Mouse (Mus musculus) ES-E14 (cell line): ENCODE results near the gene Atg9b. TPM values are rescaled to one million over a fixed set of nuclear protein-coding genes. Genes with fewer than 3 reads are reported as not detected.

Experiments used
- DNase-seq: peaks from one replicate; pipeline ENCODE4 v3.0.0-alpha.2; 2013; ENCODE audit warnings: low read depth, low spot score
- H3K27ac ChIP-seq: 2 replicates; pipeline ENCODE4 v1.5.1; 2012; ENCODE audit warnings: low read depth, mild to moderate bottlenecking, low read length, moderate library complexity, mixed read lengths; ENCODE audit not compliant: poor library complexity, insufficient read depth, severe bottlenecking
- H3K36me3 ChIP-seq: 2 replicates; pipeline ENCODE4 v1.6.1; 2012; ENCODE audit warnings: mild to moderate bottlenecking, low read length, moderate library complexity, mixed read lengths; ENCODE audit not compliant: control insufficient read depth, poor library complexity, insufficient read depth, severe bottlenecking
- H3K4me1 ChIP-seq, 2 experiments: fragments of 150-350 bp in 1 of 2; sonication (generic) in 1 of 2; 2 replicates each; pipeline ENCODE4 v1.6.1; 2012; ENCODE audit warnings: low read length in 2 of 2, mild to moderate bottlenecking in 1 of 2, mixed read lengths in 1 of 2; ENCODE audit not compliant: control insufficient read depth in 2 of 2, insufficient read depth in 2 of 2, poor library complexity in 1 of 2
- H3K4me3 ChIP-seq, 2 experiments: fragments of 150-350 bp in 1 of 2; sonication (generic) in 1 of 2; 2 replicates each; pipeline ENCODE4 v1.5.1; 2012; ENCODE audit warnings: low read length in 2 of 2, low read depth in 1 of 2, mild to moderate bottlenecking in 1 of 2, mixed read lengths in 1 of 2; ENCODE audit not compliant: insufficient read depth in 1 of 2, poor library complexity in 1 of 2, severe bottlenecking in 1 of 2
- H3K9ac ChIP-seq: 2 replicates; pipeline ENCODE4 v1.6.1; 2012; ENCODE audit warnings: low read depth, mild to moderate bottlenecking, low read length, mixed read lengths; ENCODE audit not compliant: poor library complexity, insufficient read depth, severe bottlenecking
- H3K9me3 ChIP-seq: fragments of 150-350 bp; sonication (generic); 2 replicates; pipeline ENCODE4 v1.6.1; 2012; ENCODE audit warnings: low read depth, mild to moderate bottlenecking, low read length; ENCODE audit not compliant: control insufficient read depth, insufficient read depth
- CHD2 ChIP-seq: IDR thresholded peaks from 2 replicates; pipeline ENCODE4 v1.6.1; 2014; ENCODE audit warnings: mild to moderate bottlenecking, low read depth, low read length, inconsistent platforms
- HCFC1 ChIP-seq: IDR thresholded peaks from 2 replicates; pipeline ENCODE4 v1.6.1; 2012; ENCODE audit warnings: low read length, inconsistent platforms, borderline replicate concordance; ENCODE audit not compliant: insufficient read depth
- MAFK ChIP-seq: IDR thresholded peaks from 2 replicates; pipeline ENCODE4 v1.6.1; 2014; ENCODE audit warnings: mild to moderate bottlenecking, low read depth, low read length, inconsistent platforms; ENCODE audit not compliant: insufficient read depth
- ZC3H11A ChIP-seq: IDR thresholded peaks from 2 replicates; pipeline ENCODE4 v1.6.1; 2012; ENCODE audit warnings: low read depth, mild to moderate bottlenecking, inconsistent platforms, low read length, borderline replicate concordance
- ZNF384 ChIP-seq: IDR thresholded peaks from 2 replicates; pipeline ENCODE4 v1.6.1; 2012; ENCODE audit warnings: low read depth, low read length, inconsistent platforms
- in situ Hi-C, 2 experiments: fragments of 600-800 bp; cut with MboI; formaldehyde crosslinking; loops; one replicate each; pipeline ENCODE4 v1.15.1; 2025; ENCODE audit warnings: low sequenced_read_pairs in 2 of 2, inconsistent platforms in 1 of 2; ENCODE audit not compliant: unreplicated experiment in 2 of 2
- total RNA-seq: library from RNA; depleted of rRNA; stranded (reverse); fragments of 300-350 nt; gene quantifications from 2 replicates; pipeline ENCODE4 v1.2.3, GENCODE M21; 2012

The Atg9b gene
- total RNA-seq, 1 experiment: 3.7 TPM

GRCm38 (mm10) chr5:24383026-24383859 is 8.7 kb downstream of the Atg9b start:
- peak overlapping the region; percentile 67 for H3K9ac ChIP-seq
- peak overlapping the region; percentile 45 to 52 for H3K4me3 ChIP-seq
- peak; percentile 95 for DNase-seq
- peak overlapping the region; percentile 51; the same call in 1 of the 2 replicates for H3K27ac ChIP-seq
- no peaks in the 10 kb centered on the region for H3K36me3 ChIP-seq
- no peaks in the 10 kb centered on the region for H3K9me3 ChIP-seq
- TF ChIP-seq CHD2 (no peak), HCFC1 (peak; percentile 69; the same call in 1 of the 2 replicates)
- in situ Hi-C loops: no loop called here
- H3K4me1 ChIP-seq: peaks cover 2 to 13% of the 10 kb centered on the region in 2 experiments; a peak in 1 of 4 replicates

- H3K4me3 ChIP-seq: no peak overlapping the region
- H3K36me3 ChIP-seq: no peaks in the 10 kb centered on the region
- H3K27ac ChIP-seq: no peak overlapping the region
- H3K9me3 ChIP-seq: no peaks in the 10 kb centered on the region
- H3K9ac ChIP-seq: no peak overlapping the region
- no peak for TF ChIP-seq CHD2
- no peak for TF ChIP-seq ZC3H11A
- TF ChIP-seq ZNF384: no peak
- no peak for TF ChIP-seq HCFC1
- TF ChIP-seq MAFK: no peak
- no peak for DNase-seq
- in situ Hi-C loops: no loop called here
- peaks cover 2 to 16% of the 10 kb centered on the region in 2 experiments; a peak in 1 of 4 replicates for H3K4me1 ChIP-seq
These were observed 10.0 kb downstream of the Atg9b start for GRCm38 (mm10) chr5:24381988-24382387.

- no peak for TF ChIP-seq ZNF384
- no peak for TF ChIP-seq MAFK
- no peak for TF ChIP-seq CHD2
- no peak for TF ChIP-seq ZC3H11A
- TF ChIP-seq HCFC1: no peak
- Histone ChIP-seq H3K27ac (no peak overlapping the region), H3K9me3 (no peaks in the 10 kb centered on the region), H3K4me1 (peaks cover 2 to 14% of the 10 kb centered on the region in 2 experiments; a peak in 1 of 4 replicates), H3K4me3 (no peak overlapping the region), H3K9ac (no peak overlapping the region), H3K36me3 (no peaks in the 10 kb centered on the region)
- no peak for DNase-seq
- in situ Hi-C loops: no loop called here
These were observed 10.5 kb downstream of the Atg9b start for GRCm38 (mm10) chr5:24381486-24381885.

- Histone ChIP-seq H3K4me3 (no peak overlapping the region), H3K27ac (no peak overlapping the region), H3K9me3 (no peaks in the 10 kb centered on the region), H3K36me3 (no peaks in the 10 kb centered on the region), H3K4me1 (peaks cover 2 to 14% of the 10 kb centered on the region in 2 experiments; a peak in 1 of 4 replicates), H3K9ac (no peak overlapping the region)
- no peak for DNase-seq
- in situ Hi-C loops: no loop called here
- TF ChIP-seq HCFC1 (no peak), ZC3H11A (no peak), CHD2 (no peak), MAFK (no peak), ZNF384 (no peak)
These were observed 11.4 kb downstream of the Atg9b start for GRCm38 (mm10) chr5:24380499-24380898.
